Mouse (Mus musculus) kidney, adult 18-20 months (tissue): ENCODE measurements around the gene Extl1.
A peak's percentile ranks its signal among the peaks of the same experiment; 100 is the strongest.
"Not testable (repeated sequence)": the region's sequence is repeated elsewhere in the genome, so short reads cannot be mapped to it uniquely, and the experiment has no call there.

Source experiments
- DNase-seq: peaks from one replicate; pipeline ENCODE4 v3.0.0; 2021

The Extl1 gene

DNA sequence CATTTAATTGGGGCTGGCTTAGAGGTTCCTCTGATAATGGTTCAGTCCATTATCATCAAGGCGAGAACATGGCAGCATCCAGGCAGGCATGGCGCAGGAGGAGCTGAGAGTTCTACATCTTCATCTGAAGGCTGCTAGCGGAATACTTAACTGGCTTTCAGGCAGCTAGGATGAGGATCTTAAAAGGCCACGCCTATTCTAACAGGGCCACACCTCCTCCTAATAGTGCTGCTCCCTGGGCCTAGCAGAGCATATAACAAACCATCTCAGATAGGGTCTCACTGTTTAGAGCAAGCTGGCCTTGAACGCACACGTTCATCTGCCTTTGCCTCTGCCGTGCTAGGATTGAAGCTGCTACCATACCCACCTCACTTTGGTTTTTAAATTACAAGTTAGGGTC, 33.8 kb downstream of the Extl1 start:
- no peak for DNase-seq

DNA sequence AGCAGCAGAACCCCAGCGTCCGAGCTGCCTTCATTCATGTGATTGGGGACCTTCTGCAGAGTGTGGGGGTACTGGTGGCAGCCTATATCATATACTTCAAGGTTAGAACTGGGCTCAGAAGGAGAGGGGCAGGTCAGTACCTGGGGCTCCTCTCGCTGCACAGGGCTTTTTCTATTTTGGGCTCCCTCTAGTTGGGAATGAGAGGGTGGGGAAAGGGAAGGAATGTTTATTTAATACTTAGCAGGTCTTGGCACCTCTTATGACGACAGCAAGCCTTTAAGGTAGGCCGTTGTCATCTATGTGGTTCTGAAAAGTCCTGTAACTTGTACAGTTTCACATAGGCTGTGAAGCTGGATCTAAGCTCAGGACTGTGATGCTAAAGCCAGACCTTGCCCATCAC, 35.1 kb downstream of the Extl1 start:
- DNase-seq = no peak

DNA sequence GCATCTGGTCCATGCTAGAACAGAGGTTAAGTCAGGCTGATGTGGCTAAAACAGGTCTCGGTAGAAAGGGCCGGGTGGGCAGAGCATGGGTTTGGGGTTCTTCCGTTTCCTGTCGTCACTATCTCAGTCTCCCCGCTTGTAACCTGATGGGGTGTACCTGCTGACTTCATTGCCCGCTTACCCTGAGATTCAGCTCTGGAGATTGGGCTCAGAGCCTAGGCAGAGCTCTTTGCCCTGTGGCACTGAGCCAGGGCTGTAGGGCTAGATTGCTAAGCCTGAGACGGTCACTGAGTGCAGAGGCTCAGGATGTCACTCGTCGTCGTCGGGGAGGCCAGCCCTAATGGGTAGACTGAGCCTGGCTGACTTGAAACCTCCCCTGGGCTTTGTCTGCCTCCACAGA, 35.6 kb downstream of the Extl1 start:
- DNase-seq = peak; percentile 78

DNA sequence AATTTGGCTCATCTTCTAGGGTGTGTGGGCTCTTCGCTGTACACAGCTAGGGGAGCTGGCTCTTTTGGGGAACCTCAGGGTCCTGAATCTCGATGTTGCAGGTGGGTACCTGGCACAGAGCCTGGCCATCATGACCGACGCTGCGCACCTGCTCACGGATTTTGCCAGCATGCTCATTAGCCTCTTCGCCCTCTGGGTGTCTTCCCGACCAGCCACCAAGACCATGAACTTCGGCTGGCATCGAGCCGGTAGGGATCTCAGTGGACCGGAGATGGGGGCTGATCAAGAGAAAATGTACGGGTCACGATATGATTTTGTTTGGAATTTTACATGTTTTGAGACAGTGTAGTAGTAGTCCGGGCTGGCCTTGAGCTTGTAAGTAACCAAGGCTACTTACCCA, 37.8 kb downstream of the Extl1 start:
- DNase-seq = no peak

DNA sequence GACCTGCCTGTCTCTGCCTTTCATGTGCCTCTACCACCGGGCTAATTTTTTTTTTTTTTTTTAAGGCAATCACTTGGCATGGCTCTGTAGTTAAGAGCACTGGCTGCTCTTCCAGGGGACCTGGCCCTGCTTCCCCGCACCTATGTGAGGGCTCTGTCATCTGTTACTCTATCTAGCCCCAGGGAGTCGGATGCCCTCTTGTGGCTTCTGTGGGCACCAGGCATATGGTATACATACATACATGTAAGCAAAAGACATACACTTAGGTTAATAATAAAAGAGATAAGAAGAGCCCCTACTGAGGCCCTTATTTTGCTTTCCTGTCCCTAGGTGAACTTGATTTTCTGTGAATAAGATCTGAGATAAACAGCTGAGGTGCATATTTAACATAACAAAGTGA, 39.0 kb downstream of the Extl1 start:
- DNase-seq = no peak

DNA sequence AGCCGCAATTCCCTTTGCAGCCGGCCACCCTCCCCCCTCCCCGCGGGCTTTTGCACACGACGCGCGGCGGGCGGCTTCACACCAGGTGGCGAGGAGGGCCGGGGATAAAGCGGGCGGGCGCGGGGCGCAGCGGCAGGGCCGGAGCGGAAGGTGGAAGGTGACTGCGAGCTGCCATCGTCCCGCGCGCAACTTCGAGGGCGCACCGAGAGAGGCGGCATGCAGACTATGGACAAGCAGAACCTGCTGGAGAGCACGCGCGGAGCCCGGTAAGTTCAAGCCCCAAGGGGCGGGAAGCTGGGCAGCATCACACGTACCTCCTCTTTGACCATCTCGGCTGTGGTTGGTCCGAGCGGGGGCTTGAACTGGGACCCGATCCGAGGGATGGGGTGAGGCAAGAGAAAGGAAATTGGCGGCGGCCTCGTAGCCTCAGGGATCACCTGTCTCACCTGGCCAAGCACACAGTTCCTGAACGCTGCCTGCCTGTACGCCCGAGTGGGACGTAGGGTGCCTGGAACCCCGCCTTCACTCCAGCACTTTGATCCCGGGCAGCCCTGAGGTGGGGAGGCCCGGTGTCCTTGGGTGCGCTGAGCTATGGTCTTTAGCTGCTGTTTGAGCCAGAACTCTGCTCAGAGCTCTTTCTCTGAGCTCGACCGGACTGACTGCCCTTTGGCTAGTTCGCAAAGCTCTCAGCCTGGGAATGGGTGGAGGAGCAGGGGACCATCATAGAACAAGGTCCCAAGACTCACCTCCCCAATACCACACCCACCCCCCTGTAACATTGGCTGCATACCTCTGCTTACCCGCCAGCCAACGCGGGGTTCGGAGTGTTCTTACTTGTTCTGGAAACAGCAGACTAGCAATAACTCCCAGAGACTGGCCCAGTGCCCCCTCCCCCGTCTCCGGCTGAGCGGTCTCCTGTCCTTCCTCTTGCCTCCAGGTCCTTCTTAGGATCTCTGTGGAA, 40.3 kb downstream of the Extl1 start, which contains the start of gene Slc30a2:
TSS of gene Slc30a2 (plus strand) at position 111 of the 961 bp plus-strand sequence.
- peak; percentile 73 for DNase-seq

DNA sequence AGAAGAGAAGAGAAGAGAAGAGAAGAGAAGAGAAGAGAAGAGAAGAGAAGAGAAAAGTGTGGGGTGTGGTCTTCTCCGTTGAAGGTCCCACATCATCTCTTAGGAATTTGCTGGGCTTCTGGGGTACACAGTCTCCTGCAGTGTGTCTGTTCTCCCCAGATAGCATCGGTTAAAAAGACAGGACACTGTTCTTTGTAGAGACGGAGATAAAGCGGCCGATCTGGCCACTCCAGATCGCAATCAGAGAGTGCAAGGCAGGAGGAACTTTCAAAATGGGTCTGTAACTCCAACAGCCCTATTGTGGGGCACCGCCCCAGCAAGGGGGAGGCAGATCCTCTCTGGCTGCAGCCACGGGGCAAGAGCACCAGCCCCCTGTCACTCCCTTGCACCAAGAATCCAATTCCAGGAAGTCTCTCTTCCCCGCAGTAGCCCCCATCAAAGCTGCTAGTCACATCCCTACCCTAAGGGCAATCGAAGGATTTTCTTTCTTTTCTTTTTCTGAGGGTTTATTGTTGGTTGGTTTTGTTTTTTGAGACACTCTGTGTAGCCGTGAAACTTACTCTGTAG, 41.4 kb downstream of the Extl1 start:
- DNase-seq = no peak

DNA sequence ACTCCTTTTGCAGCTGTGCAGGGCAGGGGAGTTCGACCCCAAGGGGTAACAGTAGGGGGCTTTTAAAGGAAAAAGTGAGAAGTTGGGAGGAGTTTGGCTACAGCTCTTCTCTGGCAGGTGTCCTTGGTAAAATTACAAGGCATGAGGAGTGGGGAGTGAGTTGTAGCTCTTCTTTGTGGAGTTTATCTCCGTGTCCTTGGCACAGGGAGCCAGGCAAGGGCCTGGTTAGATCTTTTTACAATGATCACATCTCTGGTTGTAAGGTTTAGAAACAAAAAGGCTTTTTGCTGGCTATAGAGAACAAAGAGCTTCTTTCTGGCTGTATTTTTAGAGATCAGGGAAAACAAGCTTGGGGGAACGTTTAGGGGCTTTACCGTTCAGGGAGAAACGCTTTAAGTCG, 42.4 kb downstream of the Extl1 start:
- not testable (repeated sequence) for DNase-seq

DNA sequence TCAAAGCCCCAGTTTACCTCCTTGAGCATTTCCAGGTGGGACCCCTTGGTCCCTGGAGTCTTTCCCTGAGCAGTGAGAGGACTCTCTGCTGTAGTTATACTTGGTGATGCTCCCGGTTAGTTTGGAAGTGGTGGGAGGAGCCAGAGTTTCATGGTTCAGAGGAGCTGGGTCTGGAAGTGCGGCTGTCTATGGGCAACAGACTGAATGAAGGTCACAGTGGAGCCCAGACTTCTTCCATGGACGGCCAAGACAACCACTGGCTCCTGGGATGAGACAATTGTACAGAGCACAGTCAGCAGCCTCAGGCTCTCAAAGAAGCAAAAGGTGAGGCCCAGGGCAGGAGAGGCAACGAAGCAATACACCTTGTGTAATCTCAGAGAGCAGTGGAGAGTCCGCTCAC, 53.4 kb downstream of the Extl1 start:
- peak; percentile 54 for DNase-seq

DNA sequence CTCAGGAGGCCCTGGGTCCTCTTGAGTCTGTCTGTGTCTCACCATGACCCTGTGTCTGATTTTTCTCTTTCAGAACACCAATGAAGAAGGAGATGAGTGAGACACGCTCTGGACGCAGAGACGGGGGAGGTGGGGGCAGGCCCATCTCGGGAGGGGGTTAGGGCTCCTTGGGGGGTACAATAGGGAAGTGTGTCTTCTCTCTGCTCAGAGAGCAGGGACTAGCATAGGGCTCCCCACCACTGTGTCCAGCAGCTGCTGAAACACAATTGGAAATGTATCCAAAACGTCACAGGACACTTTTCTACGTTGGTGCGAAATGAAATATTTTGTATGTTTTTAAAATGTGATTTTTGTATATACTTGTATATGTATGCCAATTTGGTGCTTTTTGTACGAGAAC, 54.8 kb downstream of the Extl1 start:
- no peak for DNase-seq

DNA sequence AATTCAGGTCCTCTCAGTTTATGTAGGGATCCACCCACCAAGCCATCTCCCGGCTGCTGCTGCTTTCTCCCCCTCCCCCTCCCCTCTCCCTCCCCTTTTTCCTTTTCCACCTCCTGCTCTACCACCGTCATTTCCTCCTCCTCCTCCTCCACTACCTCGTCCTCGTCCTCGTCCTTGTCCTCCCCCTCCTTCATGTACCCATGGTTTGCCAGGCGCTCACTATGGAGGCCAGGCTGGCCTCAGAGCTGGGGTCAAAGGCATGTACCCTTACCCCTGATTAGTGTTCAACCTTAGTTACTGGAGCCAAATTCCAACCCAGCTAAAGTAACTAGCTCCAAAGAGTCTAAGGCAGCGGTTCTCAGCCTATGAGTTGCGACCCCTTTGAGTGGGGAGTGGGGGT, 55.5 kb downstream of the Extl1 start:
- peak; percentile 24 for DNase-seq

DNA sequence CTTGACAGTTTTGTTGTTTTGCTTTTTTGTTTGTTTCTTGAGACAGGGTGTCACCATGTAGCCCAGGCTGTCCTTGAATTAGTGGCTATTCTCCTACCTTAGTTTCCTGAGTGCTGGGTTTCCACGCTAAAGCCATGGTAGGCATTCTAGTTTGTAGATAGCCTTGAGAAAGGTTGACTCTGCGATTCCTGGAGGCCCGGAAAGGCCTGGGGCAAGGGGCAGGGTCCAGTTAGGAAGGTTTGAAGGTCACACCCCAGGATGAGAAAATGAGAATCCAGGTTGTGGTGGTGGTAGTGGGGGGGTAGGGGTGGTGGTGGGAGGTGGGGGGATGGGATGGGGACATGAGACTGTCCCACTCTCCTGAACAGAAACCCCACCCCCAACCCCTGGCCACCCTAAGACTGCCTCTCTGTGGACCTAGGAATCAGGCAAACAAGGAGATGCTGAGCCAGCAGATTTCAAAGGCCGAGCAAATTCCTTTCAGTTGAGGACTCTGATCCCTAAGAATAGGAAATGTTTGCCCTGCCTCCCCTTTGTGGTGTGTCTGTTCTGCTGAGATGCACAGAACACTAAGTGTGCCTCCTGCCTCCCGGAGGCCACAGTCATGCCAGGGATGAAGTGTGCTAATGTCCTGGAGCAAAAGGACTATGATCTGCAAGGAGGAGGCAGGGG, 56.7 kb downstream of the Extl1 start:
- DNase-seq = peak; percentile 73

DNA sequence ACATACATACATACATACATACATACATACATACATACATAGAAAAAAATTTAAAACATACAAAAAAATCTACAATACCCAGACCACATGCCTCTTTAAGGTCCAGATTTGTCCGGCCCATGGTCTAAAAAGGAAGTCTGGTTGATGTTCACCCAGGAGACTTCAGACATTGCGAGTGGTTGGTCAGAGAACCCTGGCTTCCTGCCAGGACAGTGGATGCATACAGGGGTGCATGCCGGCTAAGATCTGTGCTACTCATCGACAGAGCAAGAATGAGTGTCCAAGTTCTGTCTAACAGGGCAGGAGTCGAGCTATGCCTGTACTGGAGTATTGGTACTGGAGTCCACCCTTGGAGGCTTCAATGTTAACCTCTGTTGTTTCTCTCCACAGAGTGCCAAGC, 59.0 kb downstream of the Extl1 start:
- peak; percentile 79 for DNase-seq

DNA sequence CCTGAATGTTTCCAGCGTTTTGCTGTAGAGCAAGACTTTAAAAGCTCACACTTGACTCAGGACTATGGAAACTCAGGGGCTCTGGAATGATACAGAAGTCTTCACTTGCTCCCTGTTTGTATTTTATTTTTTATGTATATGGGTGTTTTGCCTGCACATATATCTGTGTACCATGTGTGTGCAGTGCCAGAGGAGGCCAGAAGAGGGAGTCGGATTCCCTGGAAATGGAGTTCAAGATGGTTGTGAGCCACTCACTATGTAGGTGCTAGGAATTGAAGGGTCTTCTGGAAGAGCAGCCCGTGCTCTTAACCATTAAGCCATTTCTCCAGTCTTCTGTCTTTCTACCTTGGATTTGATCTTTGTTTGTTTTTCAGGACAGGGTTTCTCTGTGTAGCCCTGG, 62.1 kb downstream of the Extl1 start:
- DNase-seq = no peak

DNA sequence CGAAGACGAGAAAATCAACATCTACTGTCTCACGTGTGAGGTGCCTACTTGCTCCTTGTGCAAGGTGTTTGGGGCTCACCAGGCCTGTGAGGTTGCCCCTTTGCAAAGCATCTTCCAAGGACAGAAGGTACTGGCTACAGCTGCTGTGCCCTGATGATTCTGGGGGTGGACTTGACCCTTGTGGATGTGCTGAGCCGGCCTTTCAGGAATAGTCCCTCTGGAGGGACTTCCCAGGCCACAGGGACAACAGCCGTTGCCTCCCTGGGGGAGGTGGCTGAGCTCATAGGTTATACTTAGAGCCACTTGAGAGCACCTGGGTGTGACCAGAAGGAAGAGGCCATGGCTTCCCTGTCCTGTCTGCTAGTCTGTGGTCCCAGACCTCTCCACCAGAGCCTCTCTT, 64.0 kb downstream of the Extl1 start:
- no peak for DNase-seq

DNA sequence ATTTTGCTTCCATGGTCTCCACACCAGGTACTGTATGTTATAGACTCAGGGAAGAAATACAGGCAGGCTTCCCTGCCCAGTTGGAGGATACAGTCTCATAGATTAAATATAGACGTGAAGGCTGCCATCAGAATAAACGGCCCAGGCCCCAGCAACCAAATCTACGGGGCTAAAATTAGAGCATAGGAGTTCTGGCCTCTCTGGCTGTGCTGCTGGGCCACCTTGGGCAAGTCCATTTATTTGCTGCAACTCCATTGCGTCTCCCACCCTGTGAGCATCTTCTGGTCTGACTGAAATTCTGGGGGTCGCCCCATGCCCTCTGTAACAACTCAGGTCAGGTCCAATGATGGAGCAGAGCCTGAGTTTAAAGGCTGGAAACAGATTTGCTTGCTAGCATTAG, 64.6 kb downstream of the Extl1 start:
- DNase-seq = no peak

DNA sequence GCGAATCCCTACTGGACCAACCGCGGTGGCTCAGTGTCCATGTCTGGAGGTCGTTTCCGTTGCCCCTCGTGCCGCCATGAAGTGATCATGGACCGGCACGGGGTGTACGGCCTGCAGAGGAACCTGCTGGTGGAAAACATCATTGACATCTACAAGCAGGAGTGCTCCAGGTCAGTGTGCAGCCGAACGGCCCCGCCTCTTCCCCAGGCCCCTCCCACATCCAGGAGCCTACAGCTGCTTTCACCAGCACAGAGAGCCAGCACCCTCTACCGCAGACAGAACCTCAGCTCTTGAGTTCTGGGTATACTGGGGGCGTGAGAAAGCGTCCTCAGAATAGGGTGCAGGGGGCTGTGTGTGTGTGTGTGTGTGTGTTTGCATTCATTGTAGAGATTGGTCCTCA, 67.3 kb downstream of the Extl1 start:
- DNase-seq = peak; percentile 50

DNA sequence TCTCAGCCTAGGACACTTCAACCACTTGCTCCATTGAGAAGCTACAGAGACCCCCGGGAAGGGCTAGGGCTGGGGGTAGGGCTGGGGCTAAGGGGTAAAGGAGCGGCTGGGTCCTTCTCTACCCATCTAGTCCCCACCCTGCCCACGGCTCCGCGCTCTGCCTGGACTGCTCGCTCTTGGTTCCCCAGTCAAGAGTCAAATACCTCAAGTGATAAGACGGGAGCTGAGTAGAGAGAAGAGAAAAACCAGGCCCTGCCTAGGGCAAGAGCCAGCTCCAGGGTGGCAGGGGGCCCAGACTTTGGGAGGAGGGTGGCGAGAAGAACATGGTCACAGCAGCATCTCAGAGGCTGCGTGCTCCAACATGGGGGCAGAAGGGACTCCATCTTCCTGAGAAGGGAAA, 68.2 kb downstream of the Extl1 start:
- DNase-seq = no peak

DNA sequence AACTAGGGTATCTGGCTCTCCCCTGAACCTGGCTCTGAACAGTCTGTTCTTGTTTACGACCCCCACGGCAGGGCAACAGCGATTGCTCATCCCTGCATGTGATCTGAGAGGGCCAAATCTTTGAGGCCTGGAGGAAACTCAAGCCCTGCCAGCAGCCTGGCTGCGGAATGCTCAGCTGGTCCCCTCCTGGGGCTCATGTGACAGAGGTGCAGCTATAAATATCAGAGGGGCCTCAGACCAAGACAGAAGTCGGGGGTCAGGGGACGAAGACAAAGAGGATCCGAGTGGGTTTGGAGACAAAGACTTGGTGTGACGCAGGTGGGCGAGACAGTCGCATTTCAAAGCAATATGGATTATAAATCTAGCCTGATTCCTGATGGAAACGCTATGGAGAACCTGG, 68.8 kb downstream of the Extl1 start, which contains the start of gene Trim63:
TSS of gene Trim63 (plus strand) at position 245 of the 400 bp plus-strand sequence.
- no peak for DNase-seq

DNA sequence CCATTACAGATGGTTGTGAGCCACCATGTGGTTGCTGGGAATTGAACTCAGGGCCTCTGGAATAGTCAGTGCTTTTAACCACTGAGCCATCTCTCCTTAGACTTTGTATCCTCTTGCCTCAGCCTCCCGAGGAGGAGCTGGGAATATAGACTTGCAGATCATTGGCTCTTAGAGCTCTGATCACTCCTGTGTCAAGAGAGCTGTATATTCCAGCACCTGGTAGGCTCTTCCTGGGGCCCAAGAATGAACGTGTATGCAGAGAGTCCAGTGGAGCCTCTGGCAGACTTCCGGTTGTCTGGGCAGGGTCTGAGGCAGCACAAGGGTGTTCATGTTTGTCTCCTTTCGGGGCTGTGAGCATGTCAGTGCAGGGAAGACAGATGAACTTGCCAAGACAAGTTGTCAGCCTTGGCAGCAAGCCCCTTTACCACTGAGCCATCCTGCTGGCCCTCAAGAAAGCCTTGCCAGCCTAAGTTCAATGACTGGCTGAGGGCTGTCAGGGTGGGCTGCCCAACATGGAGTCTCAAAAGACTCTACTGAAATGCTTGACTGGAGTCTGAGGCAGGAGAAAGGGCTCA, 69.5 kb downstream of the Extl1 start:
- DNase-seq = no peak

DNA sequence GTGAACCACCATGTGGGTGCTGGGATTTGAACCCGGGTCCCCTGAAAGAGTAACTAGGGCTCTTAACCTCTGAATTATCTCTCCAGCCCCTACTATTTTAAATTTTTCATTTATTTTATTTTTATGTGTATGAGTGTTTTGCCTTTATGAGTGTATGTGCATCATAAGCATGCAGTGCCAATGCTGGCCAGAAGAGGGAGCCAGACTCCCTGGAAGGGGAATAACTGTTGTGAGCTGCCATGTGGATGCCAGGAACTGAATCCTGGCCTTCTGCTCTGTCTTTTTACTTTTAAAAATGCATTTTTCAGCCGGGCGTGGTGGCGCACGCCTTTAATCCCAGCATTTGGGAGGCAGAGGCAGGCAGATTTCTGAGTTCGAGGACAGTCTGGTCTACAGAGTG, 70.7 kb downstream of the Extl1 start:
- DNase-seq = no peak

DNA sequence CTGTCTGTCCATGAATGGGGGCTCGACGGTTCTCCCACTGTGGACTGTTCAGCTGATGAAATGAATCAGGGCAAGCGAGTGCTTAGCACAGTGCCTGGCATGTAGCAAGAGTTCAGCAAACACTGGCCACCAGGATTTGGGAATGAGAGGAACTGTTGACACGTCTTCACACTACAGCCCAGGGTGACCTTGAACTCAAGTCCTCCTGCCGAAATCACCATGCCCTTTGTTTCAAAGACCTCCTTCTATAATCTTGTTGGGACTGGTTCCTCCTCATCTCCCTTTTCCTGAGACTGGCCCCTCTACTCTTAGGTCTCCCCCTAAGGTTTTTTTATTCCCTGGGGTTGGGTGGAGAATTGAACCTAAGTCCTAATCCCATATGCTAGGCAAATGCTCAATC, 71.3 kb downstream of the Extl1 start:
- DNase-seq = no peak

DNA sequence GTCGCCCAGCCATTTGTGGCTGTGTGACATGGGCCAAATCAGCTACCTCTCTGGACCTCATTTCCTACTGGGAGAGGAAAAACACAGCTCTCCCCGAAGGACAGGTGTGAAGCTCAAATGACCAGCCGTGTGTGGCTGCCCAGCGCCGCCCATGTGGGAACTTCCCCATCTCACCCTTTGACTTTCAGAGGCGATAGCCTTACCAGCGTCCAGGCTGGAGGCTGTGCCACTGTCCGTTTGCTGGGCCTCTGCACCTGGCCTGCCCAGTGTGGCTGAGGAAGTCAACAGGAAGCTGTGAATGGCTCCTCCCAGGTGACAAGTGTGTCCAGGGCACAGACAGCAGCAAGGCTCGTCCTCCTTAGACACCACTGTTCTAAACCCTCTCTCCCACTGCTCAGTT, 71.9 kb downstream of the Extl1 start:
- DNase-seq = no peak

DNA sequence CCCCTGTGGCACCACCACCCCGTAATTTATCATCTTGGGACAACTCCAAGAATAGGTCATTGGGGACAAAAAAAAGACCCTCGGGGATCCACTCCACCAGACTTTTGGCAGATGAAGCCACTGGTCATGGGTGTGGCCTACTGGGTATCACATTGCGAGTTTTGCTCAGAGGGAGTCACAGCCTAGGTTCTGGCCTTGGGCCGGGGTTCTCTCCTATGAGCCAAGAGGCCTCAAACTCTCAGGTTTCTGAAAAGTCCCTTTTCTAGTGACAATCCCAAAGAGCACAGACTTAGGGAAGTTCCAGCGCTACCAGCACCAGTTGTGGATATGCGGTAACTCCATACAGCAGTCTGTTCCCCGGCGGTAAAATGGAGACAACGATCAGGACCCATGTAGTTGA, 73.0 kb downstream of the Extl1 start:
- DNase-seq = no peak
